Mouse (Mus musculus): Measurements from ENCODE around the gene Tnfaip8l1.

Tnfaip8l1 gene

DNA sequence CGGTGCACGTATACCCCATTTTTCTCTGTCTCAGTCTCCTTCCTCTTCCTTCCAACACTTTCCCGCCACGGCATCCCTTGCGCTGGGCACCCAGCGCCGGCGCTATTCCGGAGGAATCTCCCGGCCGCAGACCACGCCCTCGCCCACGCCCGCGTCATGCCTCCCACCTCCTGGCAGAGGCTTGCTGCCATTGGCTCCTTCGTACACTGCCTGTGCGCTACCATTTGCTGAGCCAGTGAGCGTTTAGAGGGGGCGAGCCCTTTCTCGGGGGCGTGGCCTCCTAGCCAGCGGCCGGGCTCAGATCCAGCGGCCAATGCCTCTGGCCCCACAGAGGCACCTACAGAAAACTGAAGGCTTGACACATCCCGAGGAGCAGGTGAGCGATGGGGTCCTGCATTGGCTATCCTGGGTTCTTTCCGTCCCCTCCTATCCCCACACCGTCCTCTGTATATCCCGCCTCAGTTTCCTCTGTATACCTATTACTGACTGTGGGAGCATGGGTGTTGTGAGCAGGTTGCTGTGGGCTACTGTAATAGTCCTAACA lies at the start of gene Tnfaip8l1:
Gene Tnfaip8l1, plus strand, starts transcription at position 247 of the 544 bp plus-strand sequence.
- Histone ChIP-seq H3K36me3 (ENCODE audit: control insufficient read depth, insufficient read depth, low read length, poor library complexity, severe bottlenecking) (no peaks in the 10 kb centered on the region), H3K27me3 (ENCODE audit: control insufficient read depth, insufficient read depth, low read length, poor library complexity, severe bottlenecking) (no peaks in the 10 kb centered on the region)
- DNase-seq (ENCODE audit: low read depth, low spot score) = peak; percentile 91

DNA sequence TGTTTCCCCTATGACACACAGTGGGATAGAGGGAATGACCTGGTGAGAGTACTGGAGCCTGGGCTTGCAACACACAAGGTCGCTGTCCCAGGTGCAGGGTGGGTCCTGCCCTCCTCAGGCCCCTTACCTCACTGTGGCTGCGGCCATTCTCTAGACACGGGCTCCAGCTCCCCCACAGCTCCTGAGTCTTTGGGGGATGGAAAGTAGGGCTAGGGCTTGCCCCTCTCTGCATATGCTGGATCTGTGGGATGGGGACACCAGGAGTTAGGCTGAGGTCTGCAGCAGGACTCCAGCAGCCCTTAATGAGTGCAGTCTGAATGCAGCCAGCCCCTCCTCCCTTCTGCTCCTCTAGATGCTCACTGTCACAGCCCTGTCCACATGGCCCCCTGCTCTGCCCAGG lies 49.5 kb upstream of the Tnfaip8l1 start:
- no peak for DNase-seq (ENCODE audit: low read depth, low spot score)
- no peaks in the 10 kb centered on the region for H3K27me3 ChIP-seq (ENCODE audit: control insufficient read depth, insufficient read depth, low read length, poor library complexity, severe bottlenecking)
- H3K36me3 ChIP-seq (ENCODE audit: control insufficient read depth, insufficient read depth, low read length, poor library complexity, severe bottlenecking) = no peaks in the 10 kb centered on the region

GRCm38 (mm10) chr17:56116193-56116592 lies 46.1 kb upstream of the Tnfaip8l1 start:
- Histone ChIP-seq H3K36me3 (ENCODE audit: control insufficient read depth, insufficient read depth, low read length, poor library complexity, severe bottlenecking) (no peaks in the 10 kb centered on the region), H3K27me3 (ENCODE audit: control insufficient read depth, insufficient read depth, low read length, poor library complexity, severe bottlenecking) (no peaks in the 10 kb centered on the region)
- DNase-seq (ENCODE audit: low read depth, low spot score) = no peak

DNA sequence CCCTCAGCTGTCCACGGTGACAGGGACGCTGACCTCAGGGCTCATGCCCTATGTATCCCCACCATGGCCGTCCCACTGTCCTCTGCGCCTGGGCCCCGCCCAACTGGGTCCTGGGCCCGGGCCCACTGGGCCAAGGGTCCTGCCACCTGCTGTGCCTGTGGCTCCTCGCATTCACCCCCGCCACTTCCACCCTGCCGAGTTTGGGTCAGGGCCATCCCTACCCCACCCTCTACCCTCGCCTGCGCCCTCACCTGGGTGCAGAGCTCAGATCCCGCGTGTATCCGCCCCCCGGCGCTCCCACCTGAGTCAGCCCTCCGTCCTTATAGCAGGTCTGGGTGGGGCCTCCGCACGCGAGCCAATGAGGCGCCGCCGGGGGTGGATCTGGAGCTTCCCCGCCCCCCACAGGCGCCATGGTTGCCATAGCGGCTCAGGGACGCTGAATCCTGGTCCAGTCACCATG lies 45.0 kb upstream of the Tnfaip8l1 start, which contains the start of gene Plin5:
Gene Plin5, minus strand, starts transcription at position 346 of the 460 bp plus-strand sequence.
- H3K36me3 ChIP-seq (ENCODE audit: control insufficient read depth, insufficient read depth, low read length, poor library complexity, severe bottlenecking) = no peaks in the 10 kb centered on the region
- H3K27me3 ChIP-seq (ENCODE audit: control insufficient read depth, insufficient read depth, low read length, poor library complexity, severe bottlenecking) = no peaks in the 10 kb centered on the region
- no peak for DNase-seq (ENCODE audit: low read depth, low spot score)

GRCm38 (mm10) chr17:56119431-56119830 lies 42.8 kb upstream of the Tnfaip8l1 start:
- H3K27me3 ChIP-seq (ENCODE audit: control insufficient read depth, insufficient read depth, low read length, poor library complexity, severe bottlenecking) = no peaks in the 10 kb centered on the region
- no peaks in the 10 kb centered on the region for H3K36me3 ChIP-seq (ENCODE audit: control insufficient read depth, insufficient read depth, low read length, poor library complexity, severe bottlenecking)
- no peak for DNase-seq (ENCODE audit: low read depth, low spot score)

GRCm38 (mm10) chr17:56119981-56120880 lies 42.0 kb upstream of the Tnfaip8l1 start:
- H3K27me3 ChIP-seq (ENCODE audit: control insufficient read depth, insufficient read depth, low read length, poor library complexity, severe bottlenecking) = no peaks in the 10 kb centered on the region
- DNase-seq (ENCODE audit: low read depth, low spot score) = no peak
- H3K36me3 ChIP-seq (ENCODE audit: control insufficient read depth, insufficient read depth, low read length, poor library complexity, severe bottlenecking) = no peaks in the 10 kb centered on the region

DNA sequence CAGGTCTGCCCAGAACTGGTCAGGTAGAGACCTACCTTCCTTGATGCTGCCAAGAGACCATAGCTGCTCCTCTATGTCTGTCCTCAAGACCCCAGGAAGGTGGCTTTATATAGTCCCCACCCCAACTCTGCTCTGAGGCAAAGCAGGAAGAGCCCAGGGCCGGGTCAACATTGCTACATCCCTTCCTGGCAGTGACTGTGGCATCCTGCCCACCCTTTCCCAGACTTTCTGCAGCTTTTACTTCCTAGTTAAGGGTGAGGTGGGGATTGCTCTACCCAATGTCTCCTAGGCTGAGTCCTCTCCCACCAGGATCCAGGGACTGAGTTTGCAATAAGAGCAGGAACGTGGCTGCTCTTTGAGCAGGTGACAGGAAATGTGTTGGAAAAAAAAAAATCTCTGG lies 40.5 kb upstream of the Tnfaip8l1 start, which contains the start of gene Lrg1:
Gene Lrg1, minus strand, starts transcription at position 176 of the 400 bp plus-strand sequence.
- no peak for DNase-seq (ENCODE audit: low read depth, low spot score)
- H3K36me3 ChIP-seq (ENCODE audit: control insufficient read depth, insufficient read depth, low read length, poor library complexity, severe bottlenecking) = no peaks in the 10 kb centered on the region
- no peaks in the 10 kb centered on the region for H3K27me3 ChIP-seq (ENCODE audit: control insufficient read depth, insufficient read depth, low read length, poor library complexity, severe bottlenecking)

- Histone ChIP-seq H3K27me3 (ENCODE audit: control insufficient read depth, insufficient read depth, low read length, poor library complexity, severe bottlenecking) (no peaks in the 10 kb centered on the region), H3K36me3 (ENCODE audit: control insufficient read depth, insufficient read depth, low read length, poor library complexity, severe bottlenecking) (no peaks in the 10 kb centered on the region)
- no peak for DNase-seq (ENCODE audit: low read depth, low spot score)
These were observed 39.1 kb upstream of the Tnfaip8l1 start for GRCm38 (mm10) chr17:56123161-56123560.

DNA sequence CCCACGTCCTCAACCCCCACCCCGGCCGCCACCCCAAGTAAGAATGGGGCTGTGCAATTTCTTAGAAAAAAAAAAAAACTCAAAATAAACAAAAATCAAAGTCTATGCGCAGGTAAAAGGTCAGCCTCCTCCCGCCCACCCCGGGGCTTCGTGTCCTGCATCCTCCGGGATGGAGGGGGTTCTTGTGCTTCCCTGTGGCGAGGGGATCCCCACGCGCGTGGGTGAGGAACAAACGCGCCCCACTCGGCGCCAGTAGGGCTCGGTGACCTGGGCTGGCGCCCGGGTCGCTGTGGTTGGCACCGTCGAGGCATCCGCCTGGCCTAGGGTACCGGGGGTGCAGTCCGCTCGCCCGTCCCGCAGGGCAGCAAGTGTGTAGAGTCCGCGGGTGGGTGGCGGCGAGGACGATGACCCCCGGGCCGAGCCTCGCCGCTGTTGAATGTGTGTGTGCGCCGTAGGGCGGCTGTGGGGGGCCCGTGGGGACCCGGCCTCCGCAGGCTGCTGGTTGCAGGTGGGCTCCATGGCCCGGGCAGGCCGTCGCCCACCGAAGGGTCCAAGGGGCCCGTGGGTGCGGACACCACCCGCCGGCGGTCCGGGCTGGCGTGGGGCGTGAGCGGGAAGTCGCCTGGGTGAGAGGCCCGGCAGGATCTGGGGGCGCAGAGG lies 38.5 kb upstream of the Tnfaip8l1 start:
- DNase-seq (ENCODE audit: low read depth, low spot score) = no peak
- H3K27me3 ChIP-seq (ENCODE audit: control insufficient read depth, insufficient read depth, low read length, poor library complexity, severe bottlenecking) = no peaks in the 10 kb centered on the region
- no peaks in the 10 kb centered on the region for H3K36me3 ChIP-seq (ENCODE audit: control insufficient read depth, insufficient read depth, low read length, poor library complexity, severe bottlenecking)

- peak; percentile 78 for DNase-seq (ENCODE audit: low read depth, low spot score)
- H3K36me3 ChIP-seq (ENCODE audit: control insufficient read depth, insufficient read depth, low read length, poor library complexity, severe bottlenecking) = no peaks in the 10 kb centered on the region
- H3K27me3 ChIP-seq (ENCODE audit: control insufficient read depth, insufficient read depth, low read length, poor library complexity, severe bottlenecking) = no peaks in the 10 kb centered on the region
These were observed 37.7 kb upstream of the Tnfaip8l1 start for GRCm38 (mm10) chr17:56124377-56125275.

GRCm38 (mm10) chr17:56125276-56125630 lies 37.0 kb upstream of the Tnfaip8l1 start:
- Histone ChIP-seq H3K36me3 (ENCODE audit: control insufficient read depth, insufficient read depth, low read length, poor library complexity, severe bottlenecking) (no peaks in the 10 kb centered on the region), H3K27me3 (ENCODE audit: control insufficient read depth, insufficient read depth, low read length, poor library complexity, severe bottlenecking) (no peaks in the 10 kb centered on the region)
- DNase-seq (ENCODE audit: low read depth, low spot score) = no peak

- DNase-seq (ENCODE audit: low read depth, low spot score) = no peak
- Histone ChIP-seq H3K36me3 (ENCODE audit: control insufficient read depth, insufficient read depth, low read length, poor library complexity, severe bottlenecking) (no peaks in the 10 kb centered on the region), H3K27me3 (ENCODE audit: control insufficient read depth, insufficient read depth, low read length, poor library complexity, severe bottlenecking) (no peaks in the 10 kb centered on the region)
These were observed 36.1 kb upstream of the Tnfaip8l1 start for GRCm38 (mm10) chr17:56126175-56126574.

DNA sequence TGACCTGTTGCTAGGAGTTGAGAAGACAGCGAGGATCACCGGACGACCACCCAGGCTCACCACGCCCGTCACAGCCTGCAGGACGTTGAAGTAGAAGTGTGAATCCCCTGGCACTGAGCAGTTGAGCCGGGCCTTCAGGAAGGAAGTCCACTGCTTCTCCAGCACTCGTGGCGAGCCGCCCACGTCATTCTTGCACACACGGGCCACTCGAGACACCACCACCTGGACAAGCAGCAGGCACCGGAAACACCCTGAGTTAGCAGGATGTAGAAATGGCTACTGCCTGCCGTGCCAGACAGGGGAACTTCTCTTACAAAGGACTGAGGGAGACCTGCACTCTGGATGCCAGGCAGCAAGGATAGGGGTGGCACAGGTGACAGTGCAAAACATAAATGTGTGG lies 34.0 kb upstream of the Tnfaip8l1 start:
- no peaks in the 10 kb centered on the region for H3K36me3 ChIP-seq (ENCODE audit: control insufficient read depth, insufficient read depth, low read length, poor library complexity, severe bottlenecking)
- DNase-seq (ENCODE audit: low read depth, low spot score) = peak; percentile 28
- H3K27me3 ChIP-seq (ENCODE audit: control insufficient read depth, insufficient read depth, low read length, poor library complexity, severe bottlenecking) = no peaks in the 10 kb centered on the region

DNA sequence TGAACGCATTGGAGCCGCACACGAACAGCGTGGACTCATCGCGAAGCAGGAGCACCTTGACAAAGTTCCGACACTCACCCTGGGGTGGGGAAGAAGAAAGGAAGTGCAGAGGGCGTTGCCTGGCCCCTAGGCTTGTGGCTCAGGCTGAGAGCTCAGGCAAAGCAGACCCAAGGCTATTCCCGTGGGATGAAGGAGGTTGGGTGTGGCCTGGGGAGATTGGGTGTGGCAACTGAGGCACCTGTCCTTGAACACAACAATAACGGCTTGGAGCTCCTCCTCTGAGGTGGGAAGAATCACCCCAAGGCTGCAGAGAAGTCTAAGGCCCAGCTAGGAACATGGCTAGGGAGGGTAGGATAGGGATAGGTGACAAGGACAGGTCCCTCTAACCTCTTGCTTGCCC lies 31.1 kb upstream of the Tnfaip8l1 start:
- Histone ChIP-seq H3K36me3 (ENCODE audit: control insufficient read depth, insufficient read depth, low read length, poor library complexity, severe bottlenecking) (no peaks in the 10 kb centered on the region), H3K27me3 (ENCODE audit: control insufficient read depth, insufficient read depth, low read length, poor library complexity, severe bottlenecking) (no peaks in the 10 kb centered on the region)
- no peak for DNase-seq (ENCODE audit: low read depth, low spot score)
